Mouse (Mus musculus) erythroblast, embryonic 14.5 days (primary cell): Measurements from ENCODE around the gene Csrnp3.

ENCODE experiments used
- GATA1 ChIP-seq: IDR thresholded peaks from 2 replicates; pipeline ENCODE4 v1.6.1; 2012; ENCODE audit warnings: low read length, inconsistent platforms, mixed read lengths
- TAL1 ChIP-seq: IDR thresholded peaks from 3 replicates; pipeline ENCODE4 v1.6.1; 2012; ENCODE audit warnings: low read length, inconsistent platforms, mixed read lengths

DNA sequence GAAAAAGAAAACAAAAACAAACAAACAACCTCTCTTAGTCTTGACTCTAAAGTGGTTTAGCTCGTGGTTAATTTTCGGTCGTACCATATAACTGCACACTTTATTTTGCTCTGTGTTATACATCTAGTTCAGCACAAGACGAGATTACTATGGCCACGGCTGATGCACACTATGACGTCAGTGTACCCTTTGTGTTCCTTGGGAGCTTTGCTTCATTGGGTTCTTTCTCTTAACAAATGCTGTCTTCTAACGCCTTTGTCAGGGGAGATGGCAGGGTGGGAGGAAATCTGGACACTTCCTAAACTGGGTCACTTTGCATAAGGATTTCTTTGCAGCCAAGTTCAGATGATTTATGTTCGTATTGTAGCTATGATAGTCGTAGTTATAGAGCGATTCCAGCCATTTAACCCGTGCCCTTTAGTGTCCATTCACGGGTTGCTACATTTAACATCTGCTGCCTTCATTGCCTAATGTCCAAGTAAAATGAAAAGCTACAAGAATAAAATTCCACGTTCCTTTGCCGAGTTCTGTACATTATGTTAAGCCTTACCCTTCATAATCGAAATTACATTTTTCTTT, 79.9 kb downstream of the Csrnp3 start:
- TF ChIP-seq TAL1 (no peak), GATA1 (no peak)
